Mouse (Mus musculus) lung, postnatal 0 days (tissue): ENCODE measurements around the gene Adamtsl4. TPM values are rescaled to one million over a fixed set of nuclear protein-coding genes. Genes with fewer than 3 reads are reported as not detected.

Source experiments
- ATAC-seq: fragments of 200-750 bp; cut with Nextera tagmentation; 2 replicates; pipeline ENCODE4 v1.8.0; 2017; ENCODE audit warnings: moderate library complexity
- DNase-seq: peaks from one replicate; pipeline ENCODE4 v3.0.0-alpha.2; 2016; ENCODE audit warnings: low spot score
- H3K27ac ChIP-seq: fragments of 300-500 bp; sonication (generic); 2 replicates; pipeline ENCODE4 v1.5.1; 2014; ENCODE audit warnings: antibody characterized with exemption, mild to moderate bottlenecking, low read length, mixed read lengths
- H3K27me3 ChIP-seq: fragments of 300-500 bp; sonication (generic); replicated peaks from 2 replicates; pipeline ENCODE4 v1.6.1; 2014; ENCODE audit warnings: low read length, mixed read lengths; ENCODE audit not compliant: insufficient read depth
- H3K36me3 ChIP-seq: fragments of 300-500 bp; sonication (generic); 2 replicates; pipeline ENCODE4 v1.6.1; 2014; ENCODE audit warnings: low read length, mixed read lengths; ENCODE audit not compliant: insufficient read depth
- H3K4me1 ChIP-seq: fragments of 300-500 bp; sonication (generic); 2 replicates; pipeline ENCODE4 v1.6.1; 2014; ENCODE audit warnings: antibody characterized with exemption, low read depth, low read length, mixed read lengths; ENCODE audit not compliant: insufficient read depth
- H3K4me2 ChIP-seq: fragments of 300-500 bp; sonication (generic); replicated peaks from 2 replicates; pipeline ENCODE4 v1.6.1; 2014; ENCODE audit warnings: low read depth, mild to moderate bottlenecking, low read length, moderate library complexity, mixed read lengths
- H3K4me3 ChIP-seq: fragments of 300-500 bp; sonication (generic); 2 replicates; pipeline ENCODE4 v1.5.1; 2014; ENCODE audit warnings: low read depth, low read length
- H3K9ac ChIP-seq: fragments of 300-500 bp; sonication (generic); replicated peaks from 2 replicates; pipeline ENCODE4 v1.6.1; 2014; ENCODE audit warnings: low read depth, mild to moderate bottlenecking
- H3K9me3 ChIP-seq: fragments of 300-500 bp; sonication (generic); 2 replicates; pipeline ENCODE4 v1.6.1; 2016; ENCODE audit warnings: low read length, mixed read lengths
- CTCF ChIP-seq: IDR thresholded peaks from 2 replicates; pipeline ENCODE4 v1.5.1; 2016; ENCODE audit warnings: antibody characterized with exemption, mild to moderate bottlenecking
- EP300 ChIP-seq: IDR thresholded peaks from 2 replicates; pipeline ENCODE4 v1.6.1; 2016; ENCODE audit warnings: antibody characterized with exemption, mild to moderate bottlenecking, control low read depth
- WGBS: fragments of 180-500 bp; shearing (Covaris S2); extraction: QIAGEN DNeasy Blood & Tissue Kit; methylation state at CpG from one replicate; pipeline ENCODE4 v1.1.7; 2014; 5-methylcytosine and 5-hydroxymethylcytosine counted together
- polyA plus RNA-seq: library from polyadenylated mRNA; unstranded; fragments of >200 nt; fragmentation: Nextera tagmentation; extraction: Ambion mirVana; gene quantifications from 2 replicates; pipeline ENCODE4 v1.2.1, GENCODE M21; 2015

Gene Adamtsl4
- polyA plus RNA-seq, 1 experiment from 2014 or later, result 13.2 TPM

GRCm38 (mm10) chr3:95718153-95718552 lies 30.4 kb upstream of the Adamtsl4 start:
- 73% methylated on average over 2 of the region's 2 CpGs for WGBS

GRCm38 (mm10) chr3:95716075-95716474 lies 28.4 kb upstream of the Adamtsl4 start:
- H3K9me3 ChIP-seq, result no peaks in the 10 kb centered on the region
- H3K27ac ChIP-seq, result no peak overlapping the region
- no peaks in the 10 kb centered on the region for H3K4me1 ChIP-seq
- 71% methylated on average over 1 of the region's 1 CpGs for WGBS
- H3K9ac ChIP-seq, result no peak overlapping the region
- H3K4me2 ChIP-seq, result no peak overlapping the region
- DNase-seq (no peak), ATAC-seq (no peak)
- no peaks in the 10 kb centered on the region for H3K36me3 ChIP-seq
- no peaks in the 10 kb centered on the region for H3K27me3 ChIP-seq
- H3K4me3 ChIP-seq, result no peak overlapping the region
- TF ChIP-seq CTCF (no peak), EP300 (no peak)

More at GRCm38 (mm10) chr3:95718153-95718552, 30.4 kb upstream of the Adamtsl4 start:
- TF ChIP-seq EP300 (no peak), CTCF (no peak)
- no peak for ATAC-seq
- Histone ChIP-seq H3K4me3 (no peak overlapping the region), H3K9me3 (no peaks in the 10 kb centered on the region), H3K4me2 (no peak overlapping the region), H3K27me3 (no peaks in the 10 kb centered on the region), H3K36me3 (no peaks in the 10 kb centered on the region), H3K9ac (no peak overlapping the region), H3K27ac (no peak overlapping the region), H3K4me1 (no peaks in the 10 kb centered on the region)
- DNase-seq, result no peak

GRCm38 (mm10) chr3:95709967-95710366 lies 22.2 kb upstream of the Adamtsl4 start:
- no peak overlapping the region for H3K4me2 ChIP-seq
- no peak overlapping the region for H3K9ac ChIP-seq
- DNase-seq, result no peak
- TF ChIP-seq EP300, result no peak
- no peak for TF ChIP-seq CTCF
- no peaks in the 10 kb centered on the region for H3K36me3 ChIP-seq
- H3K27me3 ChIP-seq, result no peaks in the 10 kb centered on the region
- H3K4me1 ChIP-seq, result no peaks in the 10 kb centered on the region
- ATAC-seq, result no peak
- no peak overlapping the region for H3K27ac ChIP-seq
- H3K9me3 ChIP-seq, result no peaks in the 10 kb centered on the region
- no peak overlapping the region for H3K4me3 ChIP-seq

- Histone ChIP-seq H3K9me3 (no peaks in the 10 kb centered on the region), H3K27me3 (no peaks in the 10 kb centered on the region), H3K36me3 (no peaks in the 10 kb centered on the region), H3K4me1 (no peaks in the 10 kb centered on the region), H3K9ac (no peak overlapping the region), H3K4me2 (no peak overlapping the region), H3K4me3 (no peak overlapping the region), H3K27ac (no peak overlapping the region)
- WGBS, result 92% methylated on average over 4 of the region's 4 CpGs
- TF ChIP-seq CTCF, result no peak
- no peak for TF ChIP-seq EP300
- DNase-seq, result no peak
- ATAC-seq, result no peak
These were observed 21.3 kb upstream of the Adamtsl4 start for GRCm38 (mm10) chr3:95709044-95709443.

- H3K4me2 ChIP-seq, result no peak overlapping the region
- no peaks in the 10 kb centered on the region for H3K4me1 ChIP-seq
- H3K36me3 ChIP-seq, result no peaks in the 10 kb centered on the region
- DNase-seq (peak; percentile 23), ATAC-seq (0 out of 2 replicates have a peak, but pooled peaks have one; percentile 9)
- no peak overlapping the region for H3K9ac ChIP-seq
- H3K9me3 ChIP-seq, result no peaks in the 10 kb centered on the region
- H3K27ac ChIP-seq, result no peak overlapping the region
- H3K4me3 ChIP-seq, result no peak overlapping the region
- 77% methylated on average over 7 of the region's 7 CpGs for WGBS
- H3K27me3 ChIP-seq, result no peaks in the 10 kb centered on the region
- TF ChIP-seq EP300 (no peak), CTCF (no peak)
These were observed 19.8 kb upstream of the Adamtsl4 start for GRCm38 (mm10) chr3:95707497-95707896.

GRCm38 (mm10) chr3:95706273-95706672 lies 18.6 kb upstream of the Adamtsl4 start:
- peak; percentile 28 for DNase-seq
- no peaks in the 10 kb centered on the region for H3K36me3 ChIP-seq
- H3K4me2 ChIP-seq, result no peak overlapping the region
- no peak for ATAC-seq
- TF ChIP-seq CTCF (no peak), EP300 (peak; percentile 26; the same call in 1 of the 2 replicates)
- WGBS, result 84% methylated on average over 4 of the region's 4 CpGs
- no peak overlapping the region for H3K4me3 ChIP-seq
- no peaks in the 10 kb centered on the region for H3K9me3 ChIP-seq
- no peaks in the 10 kb centered on the region for H3K27me3 ChIP-seq
- peaks cover 6% of the 10 kb centered on the region; the same call in 1 of the 2 replicates for H3K4me1 ChIP-seq
- no peak overlapping the region for H3K9ac ChIP-seq
- H3K27ac ChIP-seq, result no peak overlapping the region

GRCm38 (mm10) chr3:95704612-95705011 lies 16.9 kb upstream of the Adamtsl4 start:
- no peak overlapping the region for H3K4me2 ChIP-seq
- no peaks in the 10 kb centered on the region for H3K36me3 ChIP-seq
- H3K4me1 ChIP-seq, result peaks cover 9% of the 10 kb centered on the region; the same call in 1 of the 2 replicates
- no peak overlapping the region for H3K9ac ChIP-seq
- 62% methylated on average over 4 of the region's 4 CpGs for WGBS
- peak; percentile 84 for DNase-seq
- H3K27ac ChIP-seq, result 0 out of 2 replicates have a peak overlapping the region, but pooled peaks have one; percentile 3
- H3K9me3 ChIP-seq, result no peaks in the 10 kb centered on the region
- peak; percentile 59 for ATAC-seq
- TF ChIP-seq EP300 (peak; percentile 88), CTCF (no peak)
- H3K4me3 ChIP-seq, result no peak overlapping the region
- H3K27me3 ChIP-seq, result no peaks in the 10 kb centered on the region
